Mouse (Mus musculus) spleen, adult 2 months (tissue): ENCODE measurements around the gene Clhc1.

Source experiments
- CTCF ChIP-seq: fragments of 200-500 bp; IDR thresholded peaks from 2 replicates; pipeline ENCODE4 v1.5.1; 2011; ENCODE audit warnings: mild to moderate bottlenecking, inconsistent platforms; ENCODE audit not compliant: insufficient read depth, insufficient read length, insufficient replicate concordance; ENCODE audit errors: extremely low read depth
- POLR2A ChIP-seq: fragments of 200-500 bp; IDR thresholded peaks from 2 replicates; pipeline ENCODE4 v1.6.1; 2011; ENCODE audit warnings: low read depth, low read length, inconsistent platforms

GRCm38 (mm10) chr11:29579610-29580009, 31.9 kb downstream of the Clhc1 start:
- TF ChIP-seq CTCF = no peak
- TF ChIP-seq POLR2A = no peak
